Mouse (Mus musculus): ENCODE results near the gene Cd163l1.

GRCm38 (mm10) chr7:140169386-140169785, 48.7 kb upstream of the Cd163l1 start:
- TF ChIP-seq CTCF (IDR thresholded peaks at IDR 0.05; ENCODE audit: borderline replicate concordance, extremely low read depth, insufficient read depth, insufficient read length) (no peak), POLR2A (IDR thresholded peaks at IDR 0.05; ENCODE audit: borderline replicate concordance, extremely low read depth, insufficient read depth, insufficient read length, poor library complexity, severe bottlenecking) (no peak)
